Mouse (Mus musculus) urinary bladder, adult 18-20 months (tissue): ENCODE results near the gene Lhx2.
A peak's percentile ranks its signal among the peaks of the same experiment; 100 is the strongest.

Source experiments
- DNase-seq, 2 experiments: peaks; one replicate each; pipeline ENCODE4 v3.0.0; 2022; ENCODE audit warnings: low spot score in 2 of 2, mixed read lengths in 2 of 2

Lhx2 gene

GRCm38 (mm10) chr2:38338990-38339909 lies at the start of gene Lhx2:
Lhx2 (plus strand) TSS chr2:38339281.
- peak in 1 of 2 experiments; percentile 9 for DNase-seq

GRCm38 (mm10) chr2:38291526-38291925 lies 47.6 kb upstream of the Lhx2 start:
- no peak for DNase-seq

- no peak for DNase-seq
These were observed 43.1 kb upstream of the Lhx2 start for GRCm38 (mm10) chr2:38295939-38296338.

GRCm38 (mm10) chr2:38300941-38301340 lies 38.1 kb upstream of the Lhx2 start:
- no peak for DNase-seq

- no peak for DNase-seq
These were observed 33.9 kb upstream of the Lhx2 start for GRCm38 (mm10) chr2:38305152-38305551.

GRCm38 (mm10) chr2:38312921-38313320 lies 26.2 kb upstream of the Lhx2 start:
- DNase-seq: no peak

GRCm38 (mm10) chr2:38313399-38313798 lies 25.7 kb upstream of the Lhx2 start:
- DNase-seq: no peak

GRCm38 (mm10) chr2:38319086-38319485 lies 20.0 kb upstream of the Lhx2 start:
- DNase-seq: no peak

- DNase-seq: no peak
These were observed 18.2 kb upstream of the Lhx2 start for GRCm38 (mm10) chr2:38320911-38321310.

GRCm38 (mm10) chr2:38323380-38323779 lies 15.7 kb upstream of the Lhx2 start:
- no peak for DNase-seq

GRCm38 (mm10) chr2:38326671-38327070 lies 12.4 kb upstream of the Lhx2 start:
- DNase-seq: no peak

GRCm38 (mm10) chr2:38333586-38334119 lies 5.4 kb upstream of the Lhx2 start:
- no peak for DNase-seq

GRCm38 (mm10) chr2:38336606-38337005 lies 2.5 kb upstream of the Lhx2 start:
- DNase-seq: no peak

GRCm38 (mm10) chr2:38337091-38337640 lies 1.9 kb upstream of the Lhx2 start:
- no peak for DNase-seq

- no peak for DNase-seq
These were observed 1.4 kb upstream of the Lhx2 start for GRCm38 (mm10) chr2:38337681-38338080.

GRCm38 (mm10) chr2:38338348-38338932 lies 641 bp upstream of the Lhx2 start:
- no peak for DNase-seq

GRCm38 (mm10) chr2:38339910-38340625 lies 987 bp downstream of the Lhx2 start:
- DNase-seq: no peak

GRCm38 (mm10) chr2:38340626-38341200 lies 1.6 kb downstream of the Lhx2 start:
- no peak for DNase-seq

- DNase-seq: no peak
These were observed 4.5 kb downstream of the Lhx2 start for GRCm38 (mm10) chr2:38343573-38343972.

GRCm38 (mm10) chr2:38344727-38345126 lies 5.6 kb downstream of the Lhx2 start:
- DNase-seq: no peak

- DNase-seq: no peak
These were observed 7.3 kb downstream of the Lhx2 start for GRCm38 (mm10) chr2:38346417-38346816.
